Mouse (Mus musculus): ENCODE results near the gene Fkbp4. TPM values are rescaled to one million over a fixed set of nuclear protein-coding genes. Genes with fewer than 3 reads are reported as not detected.
A peak's percentile ranks its signal among the peaks of the same experiment; 100 is the strongest.

The Fkbp4 gene
- polyA plus RNA-seq, 1 experiment from 2014 or later: 612 TPM

DNA sequence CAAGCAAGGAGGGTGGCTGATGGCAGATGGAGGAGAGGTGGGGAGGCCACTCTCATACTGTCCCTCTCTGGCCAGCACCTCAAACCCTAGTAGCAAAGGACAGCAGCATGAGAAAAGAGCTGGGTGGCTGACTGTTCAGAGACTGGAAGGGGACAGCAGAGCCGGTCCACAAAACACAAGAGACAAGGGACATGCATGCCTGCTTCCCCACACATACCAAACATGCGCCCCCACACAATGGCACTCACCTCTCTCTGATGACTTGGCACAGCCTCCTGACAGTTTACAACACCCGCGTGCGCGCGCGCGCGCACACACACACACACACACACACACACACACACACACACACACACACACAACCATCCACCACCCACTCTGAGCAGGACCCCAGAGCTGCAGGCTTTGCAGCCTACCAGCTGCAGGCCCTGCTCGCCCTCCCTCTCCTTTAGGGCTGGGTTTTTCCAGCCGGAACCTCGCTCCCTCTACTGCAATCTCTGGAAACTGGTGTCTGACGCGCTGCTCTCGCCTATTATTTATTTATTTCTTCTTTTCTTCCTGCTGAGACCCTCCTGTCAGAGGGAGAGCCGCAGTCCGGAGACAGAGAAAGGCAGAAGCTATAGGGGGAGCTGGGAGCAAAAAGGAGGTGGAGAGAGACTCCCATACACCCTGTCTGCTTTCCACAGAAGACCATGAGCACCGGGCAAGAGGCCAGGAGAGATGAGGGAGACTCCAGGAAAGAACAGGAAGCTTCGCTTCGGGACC lies 38.9 kb downstream of the Fkbp4 start:
- WGBS: 48% methylated on average over 21 of the region's 21 CpGs
- 0 out of 2 replicates have a peak overlapping the region, but pooled peaks have one; percentile 5 for H3K9ac ChIP-seq (replicated peaks; ENCODE audit: low read length)
- H3K27ac ChIP-seq (replicated peaks; ENCODE audit: low read depth, low read length): no peak overlapping the region
- H3K36me3 ChIP-seq (replicated peaks; ENCODE audit: control insufficient read depth, insufficient read depth, low read depth, low read length): no peaks in the 10 kb centered on the region
- no peaks in the 10 kb centered on the region for H3K4me1 ChIP-seq (ENCODE audit: control insufficient read depth, insufficient read depth, low read length)
- ATAC-seq (replicated peaks; ENCODE audit: insufficient number of reproducible peaks, low FRiP score, low TSS enrichment, low read depth): peak; percentile 43; the same call in 1 of the 2 replicates
- no peaks in the 10 kb centered on the region for H3K9me3 ChIP-seq (replicated peaks; ENCODE audit: control insufficient read depth, low read length)
- H3K4me2 ChIP-seq (ENCODE audit: low read depth, low read length): no peak overlapping the region
- no peaks in the 10 kb centered on the region for H3K27me3 ChIP-seq (ENCODE audit: control insufficient read depth, insufficient read depth, low read length)
- DNase-seq (ENCODE audit: low spot score): peak; percentile 20
- H3K4me3 ChIP-seq (ENCODE audit: low read depth, low read length): no peak overlapping the region

DNA sequence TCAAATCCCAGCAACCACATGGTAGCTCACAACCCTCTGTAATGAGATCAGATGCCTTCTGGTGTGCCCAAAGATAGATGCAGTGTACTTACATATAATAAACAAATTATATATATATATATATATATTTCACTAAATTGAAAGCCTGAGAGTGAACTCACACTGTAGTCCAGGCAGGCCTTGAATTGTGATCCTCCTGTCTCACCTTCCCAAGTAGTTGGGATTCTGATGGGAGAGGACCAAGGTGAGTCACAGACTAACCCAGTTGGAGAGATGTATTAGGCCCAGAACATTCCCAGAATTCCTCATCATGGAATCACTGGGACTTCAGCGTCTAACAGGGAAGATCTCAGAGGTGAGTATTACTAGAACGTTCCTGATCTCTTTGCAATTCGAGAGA lies 39.5 kb downstream of the Fkbp4 start, which contains the start of gene Nrip2:
Gene Nrip2 (plus strand): TSS at position 301 of the 400 bp plus-strand sequence.
- Histone ChIP-seq H3K27ac (replicated peaks; ENCODE audit: low read depth, low read length) (no peak within 1 kb of the TSS), H3K4me2 (ENCODE audit: low read depth, low read length) (no peak within 1 kb of the TSS), H3K27me3 (ENCODE audit: control insufficient read depth, insufficient read depth, low read length) (no peaks in the 10 kb centered on the region), H3K9ac (replicated peaks; ENCODE audit: low read length) (0 out of 2 replicates have a peak within 1 kb of the TSS, but pooled peaks have one; percentile 5), H3K36me3 (replicated peaks; ENCODE audit: control insufficient read depth, insufficient read depth, low read depth, low read length) (no peaks in the 10 kb centered on the region), H3K9me3 (replicated peaks; ENCODE audit: control insufficient read depth, low read length) (no peaks in the 10 kb centered on the region), H3K4me1 (ENCODE audit: control insufficient read depth, insufficient read depth, low read length) (no peaks in the 10 kb centered on the region), H3K4me3 (ENCODE audit: low read depth, low read length) (no peak within 1 kb of the TSS)
- ATAC-seq (replicated peaks; ENCODE audit: insufficient number of reproducible peaks, low FRiP score, low TSS enrichment, low read depth) (no peak), DNase-seq (ENCODE audit: low spot score) (no peak)
- 72% methylated on average over 3 of the region's 3 CpGs for WGBS

DNA sequence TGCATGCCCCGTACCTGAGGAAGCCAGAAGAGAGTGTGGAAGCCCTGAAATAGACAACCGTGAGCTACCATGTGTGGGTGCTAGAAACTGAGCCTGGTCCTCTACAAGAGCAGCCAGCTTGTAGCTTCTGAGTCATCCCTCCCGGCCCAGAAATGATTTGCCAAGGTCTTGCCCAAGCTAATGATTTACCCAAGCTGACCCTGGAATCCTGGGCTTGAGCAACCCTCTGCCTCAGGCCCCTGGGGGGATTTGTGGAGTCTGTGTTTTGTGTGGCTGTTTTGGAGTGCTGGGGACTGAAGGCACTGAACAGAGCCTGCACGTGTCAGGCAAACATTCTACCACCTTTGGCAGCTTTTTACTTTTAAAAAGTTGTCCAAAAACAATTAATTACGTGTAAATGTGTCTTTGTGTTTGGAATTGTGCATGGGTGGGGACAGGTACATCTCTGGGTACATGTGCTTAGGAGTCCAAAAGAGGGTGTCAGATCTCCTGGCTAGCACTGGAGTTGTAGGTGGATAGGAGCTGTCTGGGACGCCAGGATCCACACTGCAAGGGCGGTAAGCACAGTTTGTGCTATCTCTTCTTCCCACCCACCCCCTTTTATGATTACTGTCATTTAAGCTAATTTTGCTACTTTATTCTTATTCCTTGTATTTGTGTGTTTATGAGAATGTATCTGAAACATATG lies 40.8 kb downstream of the Fkbp4 start:
- no peak overlapping the region for H3K4me2 ChIP-seq (ENCODE audit: low read depth, low read length)
- H3K4me1 ChIP-seq (ENCODE audit: control insufficient read depth, insufficient read depth, low read length): no peaks in the 10 kb centered on the region
- H3K27ac ChIP-seq (replicated peaks; ENCODE audit: low read depth, low read length): no peak overlapping the region
- H3K27me3 ChIP-seq (ENCODE audit: control insufficient read depth, insufficient read depth, low read length): no peaks in the 10 kb centered on the region
- H3K9ac ChIP-seq (replicated peaks; ENCODE audit: low read length): no peak overlapping the region
- no peak for ATAC-seq (replicated peaks; ENCODE audit: insufficient number of reproducible peaks, low FRiP score, low TSS enrichment, low read depth)
- no peaks in the 10 kb centered on the region for H3K9me3 ChIP-seq (replicated peaks; ENCODE audit: control insufficient read depth, low read length)
- WGBS: 77% methylated on average over 7 of the region's 7 CpGs
- no peak for DNase-seq (ENCODE audit: low spot score)
- H3K4me3 ChIP-seq (ENCODE audit: low read depth, low read length): no peak overlapping the region
- no peaks in the 10 kb centered on the region for H3K36me3 ChIP-seq (replicated peaks; ENCODE audit: control insufficient read depth, insufficient read depth, low read depth, low read length)

DNA sequence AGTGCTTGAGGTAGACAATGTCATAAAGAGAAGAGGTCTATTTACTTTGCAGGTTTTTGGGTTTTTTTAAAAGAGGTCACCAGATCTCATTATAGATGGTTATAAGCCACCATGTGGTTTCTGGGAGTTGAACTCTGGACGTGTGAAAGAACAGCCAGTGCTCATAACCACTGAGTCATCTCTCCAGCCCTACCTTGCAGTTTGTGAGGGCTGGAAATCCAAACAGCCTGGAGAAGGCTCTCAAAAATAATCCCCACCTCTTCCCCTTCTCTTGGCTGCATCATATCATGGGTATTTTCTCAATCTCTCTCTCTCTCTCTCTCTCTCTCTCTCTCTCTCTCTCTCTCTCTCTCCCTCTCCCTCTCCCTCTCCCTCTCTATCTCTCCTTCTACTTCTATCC lies 47.8 kb downstream of the Fkbp4 start:
- Histone ChIP-seq H3K9me3 (replicated peaks; ENCODE audit: control insufficient read depth, low read length) (no peaks in the 10 kb centered on the region), H3K27me3 (ENCODE audit: control insufficient read depth, insufficient read depth, low read length) (no peaks in the 10 kb centered on the region), H3K4me3 (ENCODE audit: low read depth, low read length) (no peak overlapping the region), H3K4me1 (ENCODE audit: control insufficient read depth, insufficient read depth, low read length) (no peaks in the 10 kb centered on the region), H3K27ac (replicated peaks; ENCODE audit: low read depth, low read length) (no peak overlapping the region), H3K9ac (replicated peaks; ENCODE audit: low read length) (no peak overlapping the region), H3K4me2 (ENCODE audit: low read depth, low read length) (no peak overlapping the region), H3K36me3 (replicated peaks; ENCODE audit: control insufficient read depth, insufficient read depth, low read depth, low read length) (no peaks in the 10 kb centered on the region)
- ATAC-seq (replicated peaks; ENCODE audit: insufficient number of reproducible peaks, low FRiP score, low TSS enrichment, low read depth): no peak
- WGBS: 55% methylated on average over 1 of the region's 1 CpGs
- DNase-seq (ENCODE audit: low spot score): no peak

DNA sequence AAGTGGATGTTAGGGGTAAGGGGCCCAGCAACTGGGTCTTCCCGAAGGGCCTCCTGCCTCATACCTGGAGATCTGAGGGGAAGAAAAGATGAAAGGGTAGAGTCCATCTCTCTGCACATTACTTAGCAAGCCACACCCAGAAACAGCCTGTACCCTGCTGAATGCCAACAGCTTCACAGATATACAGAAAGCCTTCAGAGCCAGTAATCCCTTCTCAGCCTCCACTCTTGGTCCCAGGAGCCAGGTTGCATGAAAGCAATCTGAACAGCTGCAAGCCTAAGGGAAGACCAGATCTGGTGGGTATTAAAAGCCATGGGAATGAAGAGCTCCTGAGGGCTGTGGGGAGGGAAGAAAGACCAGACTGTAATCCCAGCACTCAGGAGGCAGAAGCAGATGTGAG lies 49.3 kb downstream of the Fkbp4 start:
- no peaks in the 10 kb centered on the region for H3K9me3 ChIP-seq (replicated peaks; ENCODE audit: control insufficient read depth, low read length)
- ATAC-seq (replicated peaks; ENCODE audit: insufficient number of reproducible peaks, low FRiP score, low TSS enrichment, low read depth) (no peak), DNase-seq (ENCODE audit: low spot score) (no peak)
- H3K4me2 ChIP-seq (ENCODE audit: low read depth, low read length): no peak overlapping the region
- WGBS: 100% methylated on average over 1 of the region's 1 CpGs
- H3K27ac ChIP-seq (replicated peaks; ENCODE audit: low read depth, low read length): no peak overlapping the region
- no peak overlapping the region for H3K9ac ChIP-seq (replicated peaks; ENCODE audit: low read length)
- H3K27me3 ChIP-seq (ENCODE audit: control insufficient read depth, insufficient read depth, low read length): no peaks in the 10 kb centered on the region
- no peaks in the 10 kb centered on the region for H3K36me3 ChIP-seq (replicated peaks; ENCODE audit: control insufficient read depth, insufficient read depth, low read depth, low read length)
- H3K4me3 ChIP-seq (ENCODE audit: low read depth, low read length): no peak overlapping the region
- H3K4me1 ChIP-seq (ENCODE audit: control insufficient read depth, insufficient read depth, low read length): no peaks in the 10 kb centered on the region

DNA sequence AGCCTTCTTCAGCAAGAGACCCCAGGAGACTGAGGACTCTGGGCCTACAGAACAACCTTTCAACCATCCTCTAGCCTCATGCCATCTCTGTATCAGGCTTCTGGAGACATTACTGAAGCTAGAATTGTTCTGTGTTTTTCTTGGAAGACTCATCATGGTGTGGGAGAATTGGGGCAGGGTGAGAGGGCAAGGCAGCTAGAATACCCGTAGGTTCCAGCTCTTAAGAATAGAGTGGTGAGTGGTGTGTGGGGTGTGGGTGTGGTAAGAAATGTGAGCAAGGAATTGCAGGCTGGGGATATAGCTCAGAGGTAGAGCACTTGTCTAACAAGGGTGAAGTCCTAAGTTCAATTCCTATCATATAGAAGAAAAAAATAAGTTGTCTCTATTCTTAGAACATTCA lies 53.5 kb downstream of the Fkbp4 start:
- WGBS: 94% methylated on average over 1 of the region's 1 CpGs
- H3K27me3 ChIP-seq (ENCODE audit: control insufficient read depth, insufficient read depth, low read length): no peaks in the 10 kb centered on the region
- no peaks in the 10 kb centered on the region for H3K9me3 ChIP-seq (replicated peaks; ENCODE audit: control insufficient read depth, low read length)
- no peak overlapping the region for H3K4me3 ChIP-seq (ENCODE audit: low read depth, low read length)
- H3K36me3 ChIP-seq (replicated peaks; ENCODE audit: control insufficient read depth, insufficient read depth, low read depth, low read length): no peaks in the 10 kb centered on the region
- ATAC-seq (replicated peaks; ENCODE audit: insufficient number of reproducible peaks, low FRiP score, low TSS enrichment, low read depth) (no peak), DNase-seq (ENCODE audit: low spot score) (no peak)
- no peaks in the 10 kb centered on the region for H3K4me1 ChIP-seq (ENCODE audit: control insufficient read depth, insufficient read depth, low read length)
- no peak overlapping the region for H3K27ac ChIP-seq (replicated peaks; ENCODE audit: low read depth, low read length)
- no peak overlapping the region for H3K9ac ChIP-seq (replicated peaks; ENCODE audit: low read length)
- H3K4me2 ChIP-seq (ENCODE audit: low read depth, low read length): no peak overlapping the region

DNA sequence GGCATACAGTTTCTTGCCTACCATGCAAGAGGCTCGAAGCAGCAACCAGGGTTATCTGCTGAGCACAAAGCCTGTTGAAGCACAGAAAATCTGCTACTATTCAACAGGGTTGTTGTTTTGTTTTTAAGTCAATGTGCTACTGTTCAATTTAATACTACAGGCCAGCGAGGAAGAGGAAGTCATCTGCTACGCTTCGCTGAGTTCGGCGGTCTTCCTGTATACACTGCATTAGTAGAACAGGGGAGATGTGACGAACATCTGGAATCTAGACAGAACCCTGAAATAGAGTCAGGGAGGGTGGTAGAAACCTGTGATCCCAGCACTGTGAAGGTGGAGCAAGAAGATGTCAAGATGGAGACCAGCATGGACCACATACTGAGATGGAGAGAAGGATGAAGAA lies 54.7 kb downstream of the Fkbp4 start:
- Histone ChIP-seq H3K4me1 (ENCODE audit: control insufficient read depth, insufficient read depth, low read length) (no peaks in the 10 kb centered on the region), H3K9me3 (replicated peaks; ENCODE audit: control insufficient read depth, low read length) (no peaks in the 10 kb centered on the region), H3K4me2 (ENCODE audit: low read depth, low read length) (no peak overlapping the region), H3K4me3 (ENCODE audit: low read depth, low read length) (no peak overlapping the region), H3K27me3 (ENCODE audit: control insufficient read depth, insufficient read depth, low read length) (no peaks in the 10 kb centered on the region), H3K9ac (replicated peaks; ENCODE audit: low read length) (no peak overlapping the region), H3K27ac (replicated peaks; ENCODE audit: low read depth, low read length) (no peak overlapping the region), H3K36me3 (replicated peaks; ENCODE audit: control insufficient read depth, insufficient read depth, low read depth, low read length) (no peaks in the 10 kb centered on the region)
- DNase-seq (ENCODE audit: low spot score) (no peak), ATAC-seq (replicated peaks; ENCODE audit: insufficient number of reproducible peaks, low FRiP score, low TSS enrichment, low read depth) (no peak)
- WGBS: 62% methylated on average over 7 of the region's 7 CpGs

DNA sequence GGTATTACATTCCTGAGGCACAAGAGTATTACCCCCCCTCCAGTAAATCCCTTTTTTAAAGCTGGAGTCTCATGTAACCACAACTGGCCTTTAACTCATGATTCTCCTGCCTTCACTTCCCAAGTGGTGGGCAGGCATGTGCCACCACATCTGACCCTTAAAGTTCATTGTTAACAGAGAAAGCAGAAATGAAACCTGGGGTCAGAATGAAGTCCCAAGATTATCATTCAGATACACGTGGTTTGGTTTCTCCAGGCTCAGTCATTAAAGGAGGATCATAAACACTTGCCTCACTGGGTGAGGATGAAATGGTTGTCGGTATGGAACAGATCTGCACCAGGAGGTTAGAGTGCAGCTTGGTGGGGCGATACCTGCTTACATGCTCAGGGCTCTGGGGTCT lies 57.2 kb downstream of the Fkbp4 start:
- Histone ChIP-seq H3K9ac (replicated peaks; ENCODE audit: low read length) (no peak overlapping the region), H3K4me1 (ENCODE audit: control insufficient read depth, insufficient read depth, low read length) (no peaks in the 10 kb centered on the region), H3K9me3 (replicated peaks; ENCODE audit: control insufficient read depth, low read length) (no peaks in the 10 kb centered on the region), H3K4me3 (ENCODE audit: low read depth, low read length) (no peak overlapping the region), H3K4me2 (ENCODE audit: low read depth, low read length) (no peak overlapping the region), H3K27ac (replicated peaks; ENCODE audit: low read depth, low read length) (no peak overlapping the region), H3K27me3 (ENCODE audit: control insufficient read depth, insufficient read depth, low read length) (no peaks in the 10 kb centered on the region), H3K36me3 (replicated peaks; ENCODE audit: control insufficient read depth, insufficient read depth, low read depth, low read length) (peaks cover 3% of the 10 kb centered on the region; the same call in 1 of the 2 replicates)
- WGBS: 85% methylated on average over 3 of the region's 3 CpGs
- ATAC-seq (replicated peaks; ENCODE audit: insufficient number of reproducible peaks, low FRiP score, low TSS enrichment, low read depth): no peak
- DNase-seq (ENCODE audit: low spot score): no peak

All from embryonic facial prominence, embryonic 11.5 days (tissue).